14 mouse cellular contexts compared by ENCODE assay signal in genomic region chr16:51589924-51590397, GRCm38 (mm10).
DNase-seq lines count a peak whose midpoint lies in the region; ATAC-seq lines count a peak whose summit lies in the region.
"Had no signal": no experiment of that assay in that cellular context is flagged by ENCODE, and none has a peak within 500 bp of the region (broad histone marks: within the 10 kb centered on the region; RNA-seq: fewer than 3 reads in every experiment).

No protein-coding gene starts in this region.

- ATAC-seq in kidney, embryonic 15.5 days (replicated peaks; ENCODE audit: low FRiP score), result peak; percentile 95
- ATAC-seq: intestine, embryonic 16.5 days had no signal

- H3K4me1 ChIP-seq in kidney, embryonic 15.5 days, result peaks cover 4% of the 10 kb centered on the region; the same call in 1 of the 2 replicates
- H3K4me1 ChIP-seq: heart, embryonic 15.5 days; limb, embryonic 13.5 days had no signal

- no peak overlapping the region for H3K4me2 ChIP-seq in kidney, embryonic 15.5 days
- H3K4me2 ChIP-seq: heart, embryonic 15.5 days; limb, embryonic 13.5 days had no signal

- H3K9ac ChIP-seq in kidney, embryonic 15.5 days, result no peak overlapping the region
- H3K9ac ChIP-seq: heart, embryonic 15.5 days; limb, embryonic 13.5 days had no signal

- no peak overlapping the region for H3K4me3 ChIP-seq in kidney, embryonic 15.5 days (replicated peaks)
- H3K4me3 ChIP-seq: erythroblast, embryonic 14.5 days; heart, embryonic 15.5 days; limb, embryonic 13.5 days had no signal

- H3K9me3 ChIP-seq in kidney, embryonic 15.5 days (replicated peaks), result no peaks in the 10 kb centered on the region
- H3K9me3 ChIP-seq: heart, embryonic 15.5 days; limb, embryonic 13.5 days had no signal

- DNase-seq in kidney, postnatal 25 days, result no peak
- peak; percentile 36 for DNase-seq in R1 (ENCODE audit: low read depth, low spot score)
- DNase-seq in embryo, embryonic 11 days, result peak; percentile 18
- DNase-seq in mesoderm, embryonic 11.5 days (ENCODE audit: low read depth, low spot score), result peak; percentile 33
- no peak for DNase-seq in cerebellum, postnatal 14 days
- DNase-seq in right cerebral cortex, postnatal 36 days (ENCODE audit: low spot score in 2 of 2), result no peak
- DNase-seq: gastrocnemius, postnatal 10 days; layer of hippocampus, postnatal 36 days; lung, adult 2 months had no signal

- peak overlapping the region; percentile 68; the same call in 1 of the 2 replicates for H3K27ac ChIP-seq in kidney, embryonic 15.5 days
- H3K27ac ChIP-seq: heart, embryonic 15.5 days; limb, embryonic 13.5 days had no signal

- H3K36me3 ChIP-seq in kidney, embryonic 15.5 days, result no peaks in the 10 kb centered on the region
- H3K36me3 ChIP-seq: heart, embryonic 15.5 days; limb, embryonic 13.5 days had no signal

- 8% methylated on average over 2 of the region's 2 CpGs for WGBS in kidney, embryonic 15.5 days

- no peaks in the 10 kb centered on the region for H3K27me3 ChIP-seq in kidney, embryonic 15.5 days
- H3K27me3 ChIP-seq: heart, embryonic 15.5 days; limb, embryonic 13.5 days had no signal

Comparison
In these comparisons a context has a peak if more than half of its experiments do, and no peak if none do; other contexts are left out.
1. DNase-seq: peak in R1 (single experiment), embryo, embryonic 11 days (single experiment) and mesoderm, embryonic 11.5 days (single experiment); none in kidney, postnatal 25 days (0 of 2), cerebellum, postnatal 14 days (0 of 2) and right cerebral cortex, postnatal 36 days (0 of 2).